Mouse (Mus musculus) lung, postnatal 14 days (tissue): ENCODE measurements around the gene Heatr4.
"Not testable (repeated sequence)": the region's sequence is repeated elsewhere in the genome, so short reads cannot be mapped to it uniquely, and the experiment has no call there.

Experiments used
- DNase-seq: peaks from one replicate; pipeline ENCODE4 v3.0.0; 2021

The Heatr4 gene

DNA sequence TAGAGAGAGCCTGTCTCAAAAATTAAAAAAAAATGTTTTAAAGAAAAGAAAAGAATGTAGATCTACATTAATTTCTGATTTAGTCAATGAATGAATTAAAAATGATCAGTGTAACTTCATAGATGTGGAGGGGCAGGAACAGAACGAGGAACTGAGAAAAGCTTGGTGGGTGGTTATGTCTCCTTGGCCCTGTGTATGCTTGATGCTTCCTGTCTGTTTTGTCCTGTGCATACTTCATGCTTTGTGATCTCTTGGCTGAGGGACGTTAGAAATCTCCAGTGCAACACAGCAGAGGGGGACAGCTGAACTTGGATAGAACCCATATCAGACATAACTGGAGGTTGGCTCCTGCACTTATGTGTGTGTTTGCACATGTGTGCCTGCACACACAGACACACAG is 12.6 kb upstream of the Heatr4 start:
- DNase-seq, result no peak

DNA sequence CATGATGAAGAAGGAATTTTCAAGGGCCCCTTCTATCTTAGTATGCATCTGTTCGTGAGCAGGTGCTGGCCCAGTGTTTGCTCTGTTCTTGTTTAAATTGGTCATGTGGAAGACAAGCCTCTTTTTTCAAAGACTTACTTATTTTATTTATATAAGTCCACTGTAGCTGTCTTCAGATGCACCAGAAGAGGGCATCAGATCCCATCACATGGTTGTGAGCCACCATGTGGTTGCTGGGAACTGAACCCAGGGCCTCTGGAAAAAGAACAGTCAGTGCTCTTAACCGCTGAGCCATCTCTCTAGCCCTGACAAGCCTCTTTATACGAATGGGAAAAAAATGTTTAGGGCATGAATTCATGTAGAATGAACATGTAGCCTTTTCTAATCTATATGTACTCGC is 4.7 kb upstream of the Heatr4 start:
- no peak for DNase-seq

DNA sequence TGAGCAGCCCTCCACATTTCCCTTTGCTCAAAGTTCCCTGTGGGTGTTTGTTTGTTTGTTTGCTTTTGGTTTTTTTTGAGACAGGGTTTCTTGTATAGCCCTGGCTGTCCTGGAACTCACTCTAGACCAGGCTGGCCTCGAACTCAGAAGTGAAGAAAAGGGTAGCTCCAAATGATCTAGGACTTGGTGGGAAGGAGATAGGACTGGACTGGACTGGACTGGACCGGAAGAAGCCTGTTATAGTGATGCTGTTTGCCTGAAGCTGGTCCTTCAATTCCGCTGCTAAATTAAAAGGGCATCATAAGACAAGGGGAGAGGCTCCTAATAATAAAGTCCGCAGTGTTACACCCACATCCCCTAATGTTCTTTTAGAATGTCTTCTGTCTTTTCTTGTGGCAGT is 3.8 kb upstream of the Heatr4 start:
- no peak for DNase-seq

- peak; percentile 75 for DNase-seq
Observed at GRCm38 (mm10) chr12:83987583-83988441, 3.2 kb upstream of the Heatr4 start, which contains the start of gene Acot2. Gene Acot2, plus strand, starts transcription at chr12:83987861.

- no peak for DNase-seq
Observed at GRCm38 (mm10) chr12:83987242-83987582, 2.6 kb upstream of the Heatr4 start.

- DNase-seq, result no peak
Observed at GRCm38 (mm10) chr12:83981615-83982014, 3.0 kb downstream of the Heatr4 start.

DNA sequence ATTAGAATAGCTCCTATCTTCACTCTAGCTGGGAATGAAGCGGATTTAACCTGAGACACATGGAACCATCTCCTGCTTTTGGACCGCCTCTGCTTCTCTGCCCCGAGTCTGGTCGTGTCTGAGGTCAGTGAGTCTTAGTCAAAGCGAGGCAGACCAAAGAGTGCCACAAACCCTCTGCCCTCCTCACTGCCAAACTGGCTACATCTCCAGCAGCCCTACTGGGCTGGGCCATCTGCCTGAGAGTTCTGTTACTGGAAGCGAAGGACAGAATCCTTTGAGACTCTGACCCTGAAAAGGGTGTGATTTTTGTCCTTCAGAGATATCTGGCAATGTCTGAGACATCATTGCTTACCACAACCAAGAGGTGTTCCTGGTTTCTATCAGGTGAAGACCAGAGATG is 5.8 kb downstream of the Heatr4 start:
- DNase-seq, result no peak

GRCm38 (mm10) chr12:83972117-83972516 is 12.5 kb downstream of the Heatr4 start:
- DNase-seq, result peak; percentile 45

- no peak for DNase-seq
Observed at GRCm38 (mm10) chr12:83965235-83965634, 19.4 kb downstream of the Heatr4 start.

DNA sequence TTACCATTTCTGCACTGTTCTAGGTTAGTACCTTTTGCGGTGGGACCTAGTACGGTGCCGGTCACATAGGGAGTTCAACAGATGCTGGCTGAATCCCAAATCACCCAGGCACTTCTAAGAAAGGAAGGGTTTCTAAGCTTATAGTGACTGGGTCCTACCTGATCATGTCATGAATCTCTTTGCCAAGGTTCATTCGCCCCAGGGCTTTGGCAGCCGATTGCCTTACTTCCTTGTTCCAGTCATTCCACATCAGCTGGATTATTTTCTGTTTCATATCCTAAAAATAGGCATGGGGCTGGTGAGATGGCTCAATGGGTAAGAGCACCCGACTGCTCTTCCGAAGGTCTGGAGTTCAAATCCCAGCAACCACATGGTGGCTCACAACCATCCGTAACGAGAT is 26.4 kb downstream of the Heatr4 start:
- DNase-seq, result no peak

DNA sequence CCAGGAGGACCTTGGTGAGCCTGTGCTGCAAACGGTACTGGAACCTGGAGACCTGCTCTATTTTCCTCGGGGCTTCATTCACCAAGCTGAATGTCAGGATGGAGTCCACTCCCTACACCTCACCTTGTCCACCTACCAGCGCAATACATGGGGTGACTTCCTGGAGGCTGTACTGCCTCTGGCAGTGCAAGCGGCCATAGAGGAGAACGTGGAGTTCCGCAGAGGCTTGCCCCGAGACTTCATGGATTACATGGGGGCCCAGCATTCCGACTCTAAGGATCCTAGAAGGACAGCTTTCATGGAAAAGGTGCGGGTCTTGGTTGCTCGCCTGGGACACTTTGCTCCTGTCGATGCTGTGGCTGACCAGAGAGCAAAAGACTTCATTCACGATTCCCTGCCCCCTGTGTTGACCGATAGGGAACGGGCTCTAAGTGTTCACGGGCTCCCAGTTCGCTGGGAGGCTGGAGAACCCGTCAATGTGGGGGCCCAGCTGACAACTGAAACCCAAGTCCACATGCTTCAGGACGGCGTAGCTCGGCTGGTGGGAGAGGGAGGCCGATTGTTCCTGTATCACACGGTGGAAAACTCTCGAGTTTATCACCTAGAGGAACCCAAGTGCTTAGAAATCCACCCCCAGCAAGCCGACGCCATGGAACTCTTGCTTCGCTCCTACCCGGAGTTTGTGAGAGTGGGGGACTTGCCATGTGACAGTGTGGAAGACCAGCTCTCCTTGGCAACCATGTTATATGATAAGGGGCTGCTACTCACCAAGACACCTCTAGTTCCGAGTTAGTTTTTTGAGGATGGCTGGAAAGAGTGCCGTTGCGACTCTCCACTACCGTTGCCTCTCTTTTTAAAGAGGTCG is 32.7 kb downstream of the Heatr4 start:
- no peak for DNase-seq

GRCm38 (mm10) chr12:83950840-83951701 is 33.6 kb downstream of the Heatr4 start:
- DNase-seq, result peak; percentile 31

DNA sequence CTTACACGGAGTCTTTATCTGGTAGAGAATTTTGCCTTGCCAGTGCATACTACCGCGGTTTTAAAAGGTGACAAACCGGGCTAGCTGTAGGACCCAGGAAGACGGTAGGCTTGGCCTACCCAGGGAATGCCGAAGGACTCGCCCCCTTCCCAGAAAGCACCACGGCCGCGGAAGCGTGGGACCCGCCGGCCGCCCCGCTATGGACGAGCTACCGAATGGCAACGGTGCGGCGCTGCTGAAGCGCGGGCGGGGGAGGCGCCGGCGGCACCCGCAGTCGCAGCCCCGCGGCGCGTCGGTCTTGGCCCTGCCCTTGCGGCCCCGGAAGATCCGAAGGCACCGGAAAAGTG is 34.2 kb downstream of the Heatr4 start, which contains the start of gene Riox1:
Gene Riox1, plus strand, starts transcription at position 116 of the 347 bp plus-strand sequence.
- DNase-seq, result peak; percentile 83

- no peak for DNase-seq
Observed at GRCm38 (mm10) chr12:83949776-83950492, 34.7 kb downstream of the Heatr4 start.

- DNase-seq, result no peak
Observed at GRCm38 (mm10) chr12:83949043-83949442, 35.6 kb downstream of the Heatr4 start.

GRCm38 (mm10) chr12:83947260-83947811 is 37.3 kb downstream of the Heatr4 start:
- DNase-seq, result peak; percentile 49

GRCm38 (mm10) chr12:83941938-83942337 is 42.7 kb downstream of the Heatr4 start:
- no peak for DNase-seq

DNA sequence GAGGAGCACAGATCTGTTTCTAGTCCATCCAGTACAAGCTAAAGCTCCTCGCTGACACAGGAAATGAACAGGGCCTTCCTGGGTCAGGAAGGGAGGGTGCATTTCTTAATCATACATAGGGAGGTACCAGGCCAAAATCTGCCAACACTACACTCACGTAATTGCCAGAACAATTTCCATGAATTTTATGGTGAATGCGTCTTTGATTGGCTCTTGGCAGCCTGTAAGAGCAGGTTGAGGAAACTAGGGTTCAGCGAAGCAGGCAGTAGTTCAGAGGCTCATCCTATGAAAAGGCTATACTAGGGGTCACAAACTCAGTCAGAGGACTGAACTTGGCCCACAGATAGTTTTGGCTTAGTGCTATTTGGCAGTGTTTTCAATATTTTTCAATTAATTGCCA is 44.6 kb downstream of the Heatr4 start:
- no peak for DNase-seq

DNA sequence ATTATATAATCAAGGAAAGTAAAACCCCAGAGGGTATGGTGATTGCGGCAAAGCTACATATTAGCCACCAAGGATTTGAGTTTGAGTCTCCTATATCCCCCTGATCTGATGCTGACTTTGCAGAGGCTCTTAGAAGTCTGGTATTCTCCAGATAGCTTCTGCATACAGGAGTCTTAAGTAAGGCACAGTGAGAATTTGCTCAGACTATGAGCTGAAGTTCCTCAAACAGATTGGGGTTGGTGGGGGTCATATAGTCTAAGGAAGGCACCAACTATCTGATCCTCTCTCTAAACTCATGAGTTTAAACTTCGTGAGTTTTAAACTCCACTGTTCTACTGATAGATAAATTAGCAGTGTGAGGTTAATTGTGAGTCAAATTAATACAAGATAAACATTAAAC is 45.3 kb downstream of the Heatr4 start:
- no peak for DNase-seq

DNA sequence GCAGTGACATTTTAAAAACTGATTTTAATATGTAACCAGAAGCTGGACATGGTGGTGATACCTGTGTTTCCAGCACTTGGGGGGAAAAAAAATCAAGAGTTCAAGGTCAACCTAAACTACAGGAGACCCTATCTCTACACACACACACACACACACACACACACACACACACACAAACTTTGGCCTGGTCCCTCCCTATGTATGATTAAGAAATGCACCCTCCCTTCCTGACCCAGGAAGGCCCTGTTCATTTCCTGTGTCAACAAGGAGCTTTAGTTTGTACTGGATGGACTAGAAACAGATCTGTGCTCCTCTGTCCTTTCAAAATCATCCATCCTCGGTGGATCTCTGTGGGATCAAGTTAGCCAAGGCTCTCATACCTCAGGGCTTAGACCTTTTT is 46.1 kb downstream of the Heatr4 start:
- DNase-seq, result not testable (repeated sequence)

DNA sequence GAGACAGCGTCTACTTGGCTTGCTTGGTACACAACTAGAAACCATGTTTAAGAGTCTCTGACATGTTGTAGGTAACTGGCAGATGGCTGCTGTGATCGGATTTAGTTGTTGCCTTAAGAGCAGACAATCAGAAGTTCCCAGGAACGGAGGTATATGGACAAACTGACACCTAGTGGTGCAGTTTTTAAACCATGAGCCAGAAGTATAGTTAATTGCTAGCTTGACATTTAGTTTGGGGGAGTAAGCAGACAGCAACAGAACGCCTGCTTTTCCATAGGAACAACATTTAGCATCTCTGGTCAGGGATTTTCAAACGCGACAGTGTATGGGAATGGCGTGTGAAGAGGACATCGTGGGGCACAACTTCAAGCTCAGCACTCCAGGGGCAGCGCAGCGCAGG is 47.1 kb downstream of the Heatr4 start:
- no peak for DNase-seq

- DNase-seq, result no peak
Observed at GRCm38 (mm10) chr12:83929186-83929804, 55.4 kb downstream of the Heatr4 start.
